Mouse (Mus musculus) midbrain, embryonic 16.5 days (tissue): Measurements from ENCODE around the gene Irf5. TPM values are rescaled to one million over a fixed set of nuclear protein-coding genes. Genes with fewer than 3 reads are reported as not detected.
"Not testable (repeated sequence)": the region's sequence is repeated elsewhere in the genome, so short reads cannot be mapped to it uniquely, and the experiment has no call there.

Experiments
- ATAC-seq: fragments of 200-750 bp; cut with Nextera tagmentation; 2 replicates; pipeline ENCODE4 v1.8.0; 2017; ENCODE audit warnings: moderate TSS enrichment
- H3K27ac ChIP-seq: fragments of 300-500 bp; sonication (generic); 2 replicates; pipeline ENCODE4 v1.5.1; 2014; ENCODE audit warnings: mild to moderate bottlenecking, low read length, mixed read lengths
- H3K27me3 ChIP-seq: fragments of 300-500 bp; sonication (generic); 2 replicates; pipeline ENCODE4 v1.6.1; 2014; ENCODE audit warnings: low read depth, low read length, mixed read lengths; ENCODE audit not compliant: control insufficient read depth, insufficient read depth
- H3K36me3 ChIP-seq: fragments of 300-500 bp; sonication (generic); 2 replicates; pipeline ENCODE4 v1.6.1; 2014; ENCODE audit warnings: mild to moderate bottlenecking, low read length, moderate library complexity, mixed read lengths; ENCODE audit not compliant: control insufficient read depth, insufficient read depth
- H3K4me1 ChIP-seq: fragments of 300-500 bp; sonication (generic); 2 replicates; pipeline ENCODE4 v1.6.1; 2014; ENCODE audit warnings: mild to moderate bottlenecking, low read length, mixed read lengths; ENCODE audit not compliant: control insufficient read depth, insufficient read depth
- H3K4me2 ChIP-seq: fragments of 300-500 bp; sonication (generic); 2 replicates; pipeline ENCODE4 v1.6.1; 2014; ENCODE audit warnings: mild to moderate bottlenecking, low read length, mixed read lengths
- H3K4me3 ChIP-seq: fragments of 300-500 bp; sonication (generic); 2 replicates; pipeline ENCODE4 v1.5.1; 2014; ENCODE audit warnings: low read depth, mild to moderate bottlenecking, low read length, moderate library complexity, mixed read lengths
- H3K9ac ChIP-seq: fragments of 300-500 bp; sonication (generic); 2 replicates; pipeline ENCODE4 v1.6.1; 2014; ENCODE audit warnings: low read depth, low read length, mixed read lengths
- H3K9me3 ChIP-seq: fragments of 300-500 bp; sonication (generic); replicated peaks from 2 replicates; pipeline ENCODE4 v1.6.1; 2014; ENCODE audit warnings: mild to moderate bottlenecking, low read length, mixed read lengths; ENCODE audit not compliant: control insufficient read depth, poor library complexity, severe bottlenecking
- WGBS: fragments of 180-500 bp; shearing (Covaris S2); extraction: QIAGEN DNeasy Blood & Tissue Kit; methylation state at CpG from one replicate; pipeline ENCODE4 v1.1.7; 2014; 5-methylcytosine and 5-hydroxymethylcytosine counted together
- polyA plus RNA-seq: library from polyadenylated mRNA; unstranded; fragments of >200 nt; fragmentation: Nextera tagmentation; extraction: Ambion mirVana; gene quantifications from 2 replicates; pipeline ENCODE4 v1.2.1, GENCODE M21; 2015

Irf5 gene
- polyA plus RNA-seq, 1 experiment from 2014 or later: 1.5 TPM

- Histone ChIP-seq H3K27me3 (no peaks in the 10 kb centered on the region), H3K36me3 (peaks cover 38% of the 10 kb centered on the region), H3K9ac (no peak overlapping the region), H3K9me3 (no peaks in the 10 kb centered on the region), H3K27ac (no peak overlapping the region), H3K4me1 (no peaks in the 10 kb centered on the region), H3K4me3 (no peak overlapping the region), H3K4me2 (no peak overlapping the region)
- ATAC-seq: no peak
- WGBS: 95% methylated on average over 2 of the region's 2 CpGs
Measured at GRCm38 (mm10) chr6:29552526-29552925, 26.1 kb downstream of the Irf5 start.

- Histone ChIP-seq H3K4me2 (no peak overlapping the region), H3K27me3 (no peaks in the 10 kb centered on the region), H3K4me3 (no peak overlapping the region), H3K9me3 (no peaks in the 10 kb centered on the region), H3K27ac (no peak overlapping the region), H3K4me1 (no peaks in the 10 kb centered on the region), H3K36me3 (peaks cover 37% of the 10 kb centered on the region), H3K9ac (no peak overlapping the region)
- 96% methylated on average over 2 of the region's 2 CpGs for WGBS
- ATAC-seq: no peak
Measured at GRCm38 (mm10) chr6:29557112-29557511, 30.7 kb downstream of the Irf5 start.

- not testable (repeated sequence) for H3K4me2 ChIP-seq, H3K27me3 ChIP-seq, H3K4me3 ChIP-seq, ATAC-seq, H3K4me1 ChIP-seq, H3K9me3 ChIP-seq, H3K27ac ChIP-seq, H3K9ac ChIP-seq
- WGBS: 87% methylated on average over 3 of the region's 3 CpGs
- H3K36me3 ChIP-seq: peaks cover 23% of the 10 kb centered on the region
Measured at GRCm38 (mm10) chr6:29576388-29576787, 50.0 kb downstream of the Irf5 start.

GRCm38 (mm10) chr6:29580770-29581169 lies 54.3 kb downstream of the Irf5 start:
- WGBS: 96% methylated on average over 1 of the region's 1 CpGs
- H3K4me3 ChIP-seq: no peak overlapping the region
- H3K4me1 ChIP-seq: no peaks in the 10 kb centered on the region
- H3K4me2 ChIP-seq: no peak overlapping the region
- no peak for ATAC-seq
- H3K9me3 ChIP-seq: 0 out of 2 replicates have a peak, but pooled peaks cover 2% of the 10 kb centered on the region
- H3K36me3 ChIP-seq: peaks cover 16% of the 10 kb centered on the region
- H3K27me3 ChIP-seq: no peaks in the 10 kb centered on the region
- H3K9ac ChIP-seq: no peak overlapping the region
- no peak overlapping the region for H3K27ac ChIP-seq

- H3K4me2 ChIP-seq: no peak overlapping the region
- H3K36me3 ChIP-seq: peaks cover 16% of the 10 kb centered on the region
- no peaks in the 10 kb centered on the region for H3K4me1 ChIP-seq
- ATAC-seq: no peak
- H3K9me3 ChIP-seq: 0 out of 2 replicates have a peak, but pooled peaks cover 2% of the 10 kb centered on the region
- no peak overlapping the region for H3K27ac ChIP-seq
- WGBS: 97% methylated on average over 3 of the region's 3 CpGs
- no peaks in the 10 kb centered on the region for H3K27me3 ChIP-seq
- H3K9ac ChIP-seq: no peak overlapping the region
- no peak overlapping the region for H3K4me3 ChIP-seq
Measured at GRCm38 (mm10) chr6:29581202-29581601, 54.8 kb downstream of the Irf5 start.

Other genes with a start within 250 kb of the Irf5 start
- gene Fam71f2, start 247.0 kb upstream of the Irf5 start, polyA plus RNA-seq: 0.60 and 0.80 TPM in 2 replicates
- gene Fam71f1, start 207.5 kb upstream of the Irf5 start, polyA plus RNA-seq: not detected in 2 replicates
- 160 and 163 TPM in 2 replicates for gene Calu, start 178.6 kb upstream of the Irf5 start, polyA plus RNA-seq
- gene Opn1sw, start 138.2 kb upstream of the Irf5 start, polyA plus RNA-seq: 0.23 and 0.34 TPM in 2 replicates
- 38.6 and 46.5 TPM in 2 replicates for gene Ccdc136, start 130.3 kb upstream of the Irf5 start, polyA plus RNA-seq
- 2.0 and 2.2 TPM in 2 replicates for gene Flnc, start 93.4 kb upstream of the Irf5 start, polyA plus RNA-seq
- gene Atp6v1f, start 58.9 kb upstream of the Irf5 start, polyA plus RNA-seq: 311 and 340 TPM in 2 replicates
- 0.41 and 0.45 TPM in 2 replicates for gene Atp6v1fnb, start 55.2 kb upstream of the Irf5 start, polyA plus RNA-seq
- 14.1 and 16.7 TPM in 2 replicates for gene Kcp, start 18.7 kb upstream of the Irf5 start, polyA plus RNA-seq
- gene Tnpo3, start 83.3 kb downstream of the Irf5 start, polyA plus RNA-seq: 92.5 and 97.6 TPM in 2 replicates
- 10.1 and 10.3 TPM in 2 replicates for gene Tspan33, start 167.6 kb downstream of the Irf5 start, polyA plus RNA-seq
- gene Smo, start 208.9 kb downstream of the Irf5 start, polyA plus RNA-seq: 8.8 TPM in 2 replicates
- gene Ahcyl2, start 241.4 kb downstream of the Irf5 start, polyA plus RNA-seq: 16.8 and 17.6 TPM in 2 replicates